Mouse (Mus musculus): Measurements from ENCODE around the gene Calu.
"Not testable (repeated sequence)": the region's sequence is repeated elsewhere in the genome, so short reads cannot be mapped to it uniquely, and the experiment has no call there.

The Calu gene

GRCm38 (mm10) chr6:29347665-29348370, at the start of gene Calu:
Gene Calu (plus strand): TSS chr6:29348069.
- DNase-seq, result peak; percentile 100

GRCm38 (mm10) chr6:29299112-29299511, 48.8 kb upstream of the Calu start:
- DNase-seq, result no peak

DNA sequence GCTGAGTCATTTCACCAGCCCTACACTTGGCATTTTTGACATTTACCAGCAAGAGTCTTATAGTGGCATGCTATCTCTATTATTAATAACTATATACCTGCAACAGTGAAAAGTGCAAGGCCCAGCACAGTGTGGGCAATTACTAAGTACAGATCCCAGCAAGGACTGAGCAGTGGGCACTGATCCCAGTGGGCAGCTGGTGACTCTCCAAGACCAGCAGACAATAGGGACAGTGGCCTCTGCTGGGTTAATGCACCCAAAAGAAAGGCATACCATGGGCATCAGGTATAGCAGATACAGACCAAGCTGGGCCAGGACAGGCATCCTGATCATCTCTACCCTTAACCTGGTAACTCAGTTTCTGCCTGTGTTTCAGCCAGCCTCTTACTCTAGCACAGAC, 44.6 kb upstream of the Calu start:
- peak; percentile 50 to 59 for DNase-seq

DNA sequence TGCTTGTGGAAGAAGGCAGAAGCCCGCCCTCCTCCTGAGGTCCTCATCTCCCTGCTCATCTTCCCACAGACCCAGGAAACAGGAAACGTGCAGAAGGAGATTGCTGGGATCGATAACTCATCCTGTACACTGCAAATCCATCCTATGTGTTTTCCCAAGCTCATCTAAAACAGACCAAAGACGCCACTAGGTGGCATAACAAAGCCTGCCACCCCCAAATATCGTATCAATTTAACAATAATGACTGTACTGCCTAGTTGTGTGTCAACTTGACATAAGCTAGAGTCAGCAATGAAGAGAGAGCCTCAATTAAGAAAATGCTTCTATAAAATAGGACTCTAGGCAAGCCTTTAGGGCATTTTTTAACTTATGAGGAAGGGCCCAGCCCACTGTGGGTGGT, 44.1 kb upstream of the Calu start:
- peak; percentile 16 to 31 for DNase-seq

DNA sequence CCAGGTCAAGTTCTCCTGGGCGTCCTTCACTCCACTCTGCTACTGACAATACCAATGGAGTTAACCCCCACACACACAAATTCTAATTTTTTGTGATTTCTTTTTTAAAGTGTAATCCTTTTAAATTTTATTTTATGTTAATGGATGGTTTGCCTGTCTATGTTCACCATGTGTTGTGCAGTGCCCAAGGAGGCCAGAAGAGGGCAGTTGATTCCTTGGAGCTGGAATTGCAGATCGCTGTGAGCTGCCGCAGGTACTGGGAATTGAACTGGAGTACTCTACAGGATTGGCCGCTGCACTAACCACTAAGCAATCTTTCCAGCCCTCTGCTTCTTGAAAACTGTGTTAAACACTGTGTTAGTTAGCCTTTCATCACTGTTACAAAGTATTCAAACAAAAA, 42.4 kb upstream of the Calu start:
- no peak for DNase-seq

- no peak for DNase-seq
Observed at GRCm38 (mm10) chr6:29308846-29309605, 38.8 kb upstream of the Calu start.

- no peak for DNase-seq
Observed at GRCm38 (mm10) chr6:29313690-29314202, 34.1 kb upstream of the Calu start.

DNA sequence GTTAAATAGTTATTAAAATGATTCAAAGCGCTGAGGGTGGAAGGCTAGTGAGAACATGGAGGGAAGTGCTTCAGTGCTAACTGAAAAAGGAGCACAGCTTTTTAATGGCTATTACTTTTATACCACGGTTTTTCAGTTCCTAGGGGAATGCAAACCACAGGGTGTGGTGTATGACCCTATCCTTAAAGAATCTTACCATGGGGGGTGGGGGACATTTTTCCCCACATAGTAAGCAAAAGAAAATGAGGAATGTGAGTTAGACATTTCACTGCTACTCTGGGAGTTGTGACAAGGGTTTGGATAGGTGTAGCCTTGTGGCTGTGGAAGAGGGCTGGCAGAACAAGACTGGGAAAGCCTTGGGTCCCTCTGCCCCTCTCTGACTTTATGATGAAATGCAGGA, 30.6 kb upstream of the Calu start:
- no peak for DNase-seq

DNA sequence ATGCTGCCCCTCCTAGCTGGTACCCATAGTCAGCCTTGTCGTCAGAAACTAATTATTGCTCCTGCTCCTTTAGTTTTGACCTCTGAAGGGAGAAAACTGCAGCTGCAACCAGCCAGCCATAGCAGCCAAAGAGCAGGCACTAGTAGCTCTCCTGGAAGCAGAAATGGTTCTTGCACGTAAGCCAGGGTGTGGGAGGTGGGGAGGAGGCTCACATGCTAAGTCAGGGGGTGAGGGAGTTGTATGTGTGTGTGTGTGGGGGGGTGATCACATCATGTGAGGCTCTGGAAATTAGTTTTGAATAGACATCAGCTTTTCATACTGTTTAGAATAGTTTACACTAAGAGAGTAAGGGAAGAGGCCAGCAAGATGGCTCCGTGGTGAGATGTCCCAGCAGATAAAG, 29.9 kb upstream of the Calu start:
- no peak for DNase-seq

DNA sequence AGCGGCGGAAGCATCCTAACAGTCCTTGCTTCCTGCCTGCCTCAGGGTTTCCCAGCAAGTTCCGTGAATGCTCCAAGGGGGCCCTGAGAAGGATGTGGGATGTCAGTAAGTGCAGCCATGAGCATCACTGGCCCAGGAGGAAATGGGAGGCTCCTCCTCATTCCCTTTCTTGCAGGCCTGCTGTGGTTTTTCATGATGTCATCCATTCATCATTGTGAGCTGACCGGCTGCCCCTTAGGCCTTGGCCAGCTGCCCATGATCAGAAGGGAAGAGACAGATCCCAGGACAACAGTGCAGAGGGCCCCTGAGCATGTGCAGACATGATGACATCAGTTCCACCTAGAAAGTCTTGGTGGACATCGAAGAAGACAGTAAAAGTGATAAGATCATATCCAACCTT, 29.0 kb upstream of the Calu start, which contains the start of gene Fam71f1:
Gene Fam71f1 (plus strand): TSS at position 262 of the 400 bp plus-strand sequence.
- peak; percentile 17 to 26 for DNase-seq

DNA sequence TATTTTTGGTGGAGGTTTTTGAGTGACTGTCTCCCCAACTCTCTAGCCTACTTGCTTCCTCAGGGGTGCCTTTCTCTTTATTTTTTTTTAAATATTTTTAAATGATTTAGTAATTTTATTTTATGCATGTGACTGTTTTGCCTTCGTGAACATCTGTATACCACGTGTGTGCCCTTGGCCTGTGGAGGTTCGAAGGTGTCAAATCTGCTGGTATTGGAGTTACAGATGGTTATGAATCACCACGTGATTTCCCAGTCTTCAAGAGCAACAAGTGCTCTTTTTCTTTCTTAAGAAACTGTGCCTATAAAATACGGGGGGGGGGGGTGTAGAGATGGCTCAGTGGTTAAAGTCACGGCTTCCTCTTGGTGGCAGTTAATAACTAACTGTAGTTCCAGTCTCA, 26.3 kb upstream of the Calu start:
- no peak for DNase-seq

- no peak for DNase-seq
Observed at GRCm38 (mm10) chr6:29322147-29322546, 25.7 kb upstream of the Calu start.

DNA sequence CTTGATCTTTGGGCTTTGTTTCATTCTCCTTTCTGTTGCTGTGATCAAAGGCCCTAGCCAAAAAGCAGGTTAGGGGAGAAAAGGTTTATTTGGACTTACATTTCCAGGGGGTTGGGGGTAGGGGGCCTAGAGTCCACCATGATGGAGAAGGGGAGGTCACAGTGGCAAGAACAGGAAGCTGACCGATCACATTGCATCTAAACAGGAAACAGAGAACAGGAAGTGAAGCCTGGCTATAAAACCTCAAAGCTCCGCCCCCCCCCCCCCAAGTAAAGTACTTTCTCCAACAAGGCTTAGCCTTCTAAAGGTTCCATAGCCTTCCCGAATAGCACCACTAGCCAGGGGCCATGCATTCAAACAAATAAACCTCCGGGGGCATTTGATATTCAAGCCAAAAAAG, 25.1 kb upstream of the Calu start:
- DNase-seq, result no peak

- DNase-seq, result no peak
Observed at GRCm38 (mm10) chr6:29326961-29327360, 20.9 kb upstream of the Calu start.

GRCm38 (mm10) chr6:29329514-29329913, 18.4 kb upstream of the Calu start:
- no peak for DNase-seq

GRCm38 (mm10) chr6:29346512-29346911, 1.4 kb upstream of the Calu start:
- DNase-seq, result not testable (repeated sequence)

DNA sequence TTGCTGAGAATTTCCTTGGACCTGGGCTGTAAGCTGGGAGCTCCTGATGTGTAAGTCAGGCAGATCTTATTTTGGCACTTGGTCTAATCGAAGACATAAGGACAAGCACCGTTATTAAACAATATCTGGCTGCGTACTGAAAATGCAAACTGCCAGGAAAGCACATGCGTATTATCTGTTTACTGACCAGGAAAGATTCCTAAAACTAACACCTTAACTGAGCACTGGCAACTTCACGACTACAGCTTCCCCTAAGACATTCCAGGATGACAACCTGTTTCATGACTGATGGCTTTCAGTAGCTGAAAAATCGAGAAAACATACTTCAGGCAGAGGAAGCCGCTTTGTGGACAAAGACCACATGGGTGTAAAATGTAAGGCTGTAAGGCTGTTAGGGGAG, 680 bp upstream of the Calu start:
- no peak for DNase-seq

DNA sequence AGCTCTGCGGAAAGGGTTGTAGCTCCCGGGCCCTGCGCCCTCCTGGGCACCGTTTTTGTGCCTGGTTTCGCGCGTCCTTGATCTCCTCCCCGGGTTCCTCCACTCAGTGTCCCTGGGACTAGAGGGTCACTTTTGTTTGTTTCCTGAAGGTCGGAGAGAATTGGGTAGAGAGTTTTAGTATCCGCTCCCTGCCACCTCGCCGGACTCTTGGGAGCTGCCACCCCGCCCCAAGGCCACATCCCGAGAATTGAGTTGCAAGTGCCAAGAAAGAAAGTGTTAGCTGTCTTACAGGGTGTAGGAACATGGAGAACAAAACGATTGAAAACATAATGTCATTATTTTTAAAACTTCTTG, 479 bp downstream of the Calu start:
- no peak for DNase-seq

- peak in 1 of 2 experiments; percentile 18 for DNase-seq
Observed at GRCm38 (mm10) chr6:29351613-29352012, 3.7 kb downstream of the Calu start.

DNA sequence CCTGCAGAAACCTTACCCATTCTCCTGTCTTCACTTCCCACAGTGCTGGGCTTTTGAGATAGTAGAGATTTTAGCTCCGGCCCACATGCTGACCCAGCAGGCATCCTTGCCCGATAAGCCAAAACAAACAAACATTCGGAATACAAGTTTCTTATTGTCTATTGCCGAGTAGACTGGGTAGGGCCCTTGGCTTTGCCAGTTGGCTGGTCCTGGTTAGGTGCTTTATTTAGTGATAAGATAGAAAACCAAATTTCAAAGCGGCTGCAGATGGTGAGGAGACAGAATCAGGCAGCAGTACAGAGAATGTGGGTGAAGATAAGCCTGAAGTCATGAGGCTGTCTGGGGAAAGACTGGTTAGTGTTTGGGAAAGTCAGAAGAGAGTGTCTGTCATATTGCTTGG, 4.9 kb downstream of the Calu start:
- no peak for DNase-seq

- peak in 1 of 2 experiments; percentile 30 for DNase-seq
Observed at GRCm38 (mm10) chr6:29359386-29359785, 11.5 kb downstream of the Calu start.

DNA sequence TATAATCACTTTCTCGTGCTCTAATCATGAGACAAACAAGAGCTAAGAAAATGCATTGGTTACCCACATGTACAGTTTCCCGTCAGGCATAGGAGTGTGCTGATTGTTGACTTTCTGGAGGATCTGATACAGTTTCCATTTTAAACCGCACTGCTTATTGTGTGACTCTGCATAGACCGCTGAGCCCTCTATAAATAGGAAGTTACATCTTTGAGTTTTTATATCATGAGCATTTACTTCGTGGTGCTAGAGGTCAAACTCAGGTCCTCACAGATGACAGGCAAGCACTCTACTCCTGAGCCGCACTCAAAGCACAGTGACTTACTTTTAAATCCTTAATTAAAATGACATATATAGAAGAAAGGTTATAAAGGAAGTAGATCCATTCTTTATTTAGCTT, 12.3 kb downstream of the Calu start:
- no peak for DNase-seq

- DNase-seq, result peak; percentile 57 to 60
Observed at GRCm38 (mm10) chr6:29362246-29363128, 14.6 kb downstream of the Calu start.

Measured in cerebellum, postnatal 10 days (tissue).